Mouse (Mus musculus) heart, embryonic 16.5 days (tissue): Measurements from ENCODE around the gene Dlx5. TPM values are rescaled to one million over a fixed set of nuclear protein-coding genes. Genes with fewer than 3 reads are reported as not detected.

Experiments
- ATAC-seq: fragments of 200-750 bp; cut with Nextera tagmentation; replicated peaks from 2 replicates; pipeline ENCODE4 v1.8.0; 2017; ENCODE audit warnings: moderate number of reproducible peaks; ENCODE audit not compliant: insufficient read depth, low FRiP score; ENCODE audit errors: extremely low read depth
- H3K27ac ChIP-seq: fragments of 300-500 bp; sonication (generic); 2 replicates; pipeline ENCODE4 v1.5.1; 2014; ENCODE audit warnings: mild to moderate bottlenecking, low read length, control low read depth, moderate library complexity
- H3K27me3 ChIP-seq: fragments of 300-500 bp; sonication (generic); 2 replicates; pipeline ENCODE4 v1.6.1; 2014; ENCODE audit warnings: low read length, mixed read lengths; ENCODE audit not compliant: control insufficient read depth, insufficient read depth
- H3K36me3 ChIP-seq: fragments of 300-500 bp; sonication (generic); 2 replicates; pipeline ENCODE4 v1.6.1; 2014; ENCODE audit not compliant: control insufficient read depth, insufficient read depth
- H3K4me1 ChIP-seq: fragments of 300-500 bp; sonication (generic); 2 replicates; pipeline ENCODE4 v1.6.1; 2014; ENCODE audit warnings: low read length, mixed read lengths; ENCODE audit not compliant: control insufficient read depth, insufficient read depth
- H3K4me2 ChIP-seq: fragments of 300-500 bp; sonication (generic); 2 replicates; pipeline ENCODE4 v1.6.1; 2014; ENCODE audit warnings: low read depth, mild to moderate bottlenecking, control low read depth, low read length
- H3K4me3 ChIP-seq: fragments of 300-500 bp; sonication (generic); 2 replicates; pipeline ENCODE4 v1.5.1; 2014; ENCODE audit warnings: mild to moderate bottlenecking, control low read depth, low read length
- H3K9ac ChIP-seq: fragments of 300-500 bp; sonication (generic); 2 replicates; pipeline ENCODE4 v1.6.1; 2014; ENCODE audit warnings: low read length, control low read depth
- H3K9me3 ChIP-seq: fragments of 300-500 bp; sonication (generic); replicated peaks from 2 replicates; pipeline ENCODE4 v1.6.1; 2016; ENCODE audit warnings: low read length; ENCODE audit not compliant: control insufficient read depth
- WGBS: fragments of 180-500 bp; shearing (Covaris S2); extraction: QIAGEN DNeasy Blood & Tissue Kit; methylation state at CpG from one replicate; pipeline ENCODE4 v1.1.7; 2014; 5-methylcytosine and 5-hydroxymethylcytosine counted together
- polyA plus RNA-seq: library from polyadenylated mRNA; unstranded; fragments of >200 nt; fragmentation: Nextera tagmentation; extraction: Ambion mirVana; gene quantifications from 2 replicates; pipeline ENCODE4 v1.2.1, GENCODE M21; 2015

Dlx5 gene
- polyA plus RNA-seq, 1 experiment from 2014 or later = 1.4 TPM

DNA sequence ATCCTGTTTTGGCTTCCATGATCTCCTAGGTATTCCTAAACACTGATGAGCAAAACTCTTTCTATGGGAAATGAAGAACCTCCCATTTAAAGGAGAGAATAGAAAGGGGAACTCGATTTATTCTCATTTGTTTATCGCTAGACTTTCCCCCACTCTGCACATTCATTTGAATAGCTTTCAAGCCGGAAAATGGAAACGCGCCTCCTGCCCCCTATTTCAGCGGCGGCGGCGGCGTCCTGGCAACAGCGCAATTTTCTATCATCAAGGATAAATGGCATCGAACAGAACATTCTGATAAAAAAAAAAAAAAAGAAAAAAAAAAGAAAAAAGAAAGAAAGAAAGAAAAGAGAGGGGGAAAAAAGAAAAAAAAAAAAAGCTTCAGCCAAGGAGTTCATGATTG is 32.1 kb downstream of the Dlx5 start:
- Histone ChIP-seq H3K4me2 (no peak overlapping the region), H3K27me3 (peaks cover 60% of the 10 kb centered on the region), H3K9ac (no peak overlapping the region), H3K4me1 (no peaks in the 10 kb centered on the region), H3K9me3 (no peaks in the 10 kb centered on the region), H3K36me3 (no peaks in the 10 kb centered on the region), H3K27ac (no peak overlapping the region), H3K4me3 (no peak overlapping the region)
- no peak for ATAC-seq
- 6% methylated on average over 12 of the region's 12 CpGs for WGBS

GRCm38 (mm10) chr6:6848541-6848940 is 33.3 kb downstream of the Dlx5 start:
- Histone ChIP-seq H3K4me1 (no peaks in the 10 kb centered on the region), H3K36me3 (no peaks in the 10 kb centered on the region), H3K27me3 (peaks cover 49% of the 10 kb centered on the region), H3K9ac (no peak overlapping the region), H3K4me3 (no peak overlapping the region), H3K9me3 (no peaks in the 10 kb centered on the region), H3K4me2 (no peak overlapping the region), H3K27ac (no peak overlapping the region)
- ATAC-seq = no peak
- 40% methylated on average over 4 of the region's 4 CpGs for WGBS

- Histone ChIP-seq H3K9me3 (no peaks in the 10 kb centered on the region), H3K27me3 (no peaks in the 10 kb centered on the region), H3K36me3 (no peaks in the 10 kb centered on the region), H3K4me3 (no peak overlapping the region), H3K27ac (no peak overlapping the region), H3K9ac (no peak overlapping the region), H3K4me2 (no peak overlapping the region), H3K4me1 (no peaks in the 10 kb centered on the region)
- 85% methylated on average over 3 of the region's 3 CpGs for WGBS
- no peak for ATAC-seq
Observed at GRCm38 (mm10) chr6:6833301-6833700, 48.6 kb downstream of the Dlx5 start.

DNA sequence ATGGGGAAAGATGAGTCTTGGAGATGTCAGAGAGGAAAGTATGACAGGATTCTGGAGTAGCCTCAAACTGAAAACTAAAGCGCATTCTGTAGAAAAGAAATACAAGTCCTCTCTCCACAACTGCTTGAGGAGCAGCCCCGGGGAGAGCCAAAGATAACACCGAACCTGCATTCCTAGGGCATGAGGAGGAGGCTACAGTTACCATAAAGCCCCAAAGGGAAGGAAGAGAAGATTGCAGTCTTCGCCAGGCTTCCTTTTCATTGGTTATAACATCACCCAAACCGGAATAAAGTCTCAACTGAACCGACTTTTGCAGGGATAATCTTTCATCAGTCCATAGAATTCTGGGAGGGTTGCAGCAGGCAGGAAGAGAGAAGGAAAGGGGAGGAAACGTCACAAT is 51.4 kb downstream of the Dlx5 start:
- 33% methylated on average over 7 of the region's 7 CpGs for WGBS
- no peak overlapping the region for H3K4me3 ChIP-seq
- no peaks in the 10 kb centered on the region for H3K4me1 ChIP-seq
- H3K36me3 ChIP-seq = no peaks in the 10 kb centered on the region
- peak overlapping the region; percentile 58 for H3K27ac ChIP-seq
- no peak overlapping the region for H3K9ac ChIP-seq
- H3K27me3 ChIP-seq = no peaks in the 10 kb centered on the region
- H3K9me3 ChIP-seq = no peaks in the 10 kb centered on the region
- peak; percentile 75 for ATAC-seq
- H3K4me2 ChIP-seq = peak overlapping the region; percentile 27

Other genes with a start within 250 kb of the Dlx5 start
- gene Dlx6, start 18.8 kb downstream of the Dlx5 start, polyA plus RNA-seq = not detected in 2 replicates
- 3.9 and 4.6 TPM in 2 replicates for gene Sdhaf3, start 73.9 kb upstream of the Dlx5 start, polyA plus RNA-seq